Mouse (Mus musculus) megakaryocyte, adult 5-6 weeks (primary cell): ENCODE measurements around the gene H2-M10.6. TPM values are rescaled to one million over a fixed set of nuclear protein-coding genes. Genes with fewer than 3 reads are reported as not detected.

ENCODE experiments used
- ATAC-seq: 2 replicates; pipeline ENCODE4 v1.8.0; 2016; ENCODE audit warnings: mild to moderate bottlenecking, inconsistent platforms; ENCODE audit not compliant: poor library complexity, severe bottlenecking
- total RNA-seq, 2 experiments: library from RNA; stranded (forward) in 1 of 2; stranded (reverse) in 1 of 2; fragments of 153-499, 151-499 nt in 1 of 2; fragments of 221-1000, 200-1000 nt in 1 of 2; gene quantifications; 2 replicates each; pipeline versions ENCODE4 v1.2.3 to v1.2.4; 2015 to 2017

H2-M10.6 gene
- total RNA-seq, 2 experiments from 2014 or later, result not detected

- no peak for ATAC-seq
Measured at GRCm38 (mm10) chr17:36839931-36840330, 28.0 kb downstream of the H2-M10.6 start.

GRCm38 (mm10) chr17:36840961-36841445 is 29.0 kb downstream of the H2-M10.6 start:
- no peak for ATAC-seq

GRCm38 (mm10) chr17:36843696-36844095 is 31.7 kb downstream of the H2-M10.6 start:
- no peak for ATAC-seq

- ATAC-seq, result 0 out of 2 replicates have a peak, but pooled peaks have one; percentile 21
Measured at GRCm38 (mm10) chr17:36844286-36844719, 32.3 kb downstream of the H2-M10.6 start.

GRCm38 (mm10) chr17:36844725-36845124 is 32.8 kb downstream of the H2-M10.6 start:
- no peak for ATAC-seq

GRCm38 (mm10) chr17:36848911-36849310 is 36.9 kb downstream of the H2-M10.6 start:
- ATAC-seq, result no peak

GRCm38 (mm10) chr17:36849992-36850391 is 38.0 kb downstream of the H2-M10.6 start:
- ATAC-seq, result no peak

GRCm38 (mm10) chr17:36851200-36851599 is 39.2 kb downstream of the H2-M10.6 start:
- no peak for ATAC-seq

GRCm38 (mm10) chr17:36851627-36852026 is 39.7 kb downstream of the H2-M10.6 start:
- ATAC-seq, result no peak

- ATAC-seq, result no peak
Measured at GRCm38 (mm10) chr17:36855484-36855883, 43.5 kb downstream of the H2-M10.6 start.

GRCm38 (mm10) chr17:36856236-36856635 is 44.3 kb downstream of the H2-M10.6 start:
- no peak for ATAC-seq

GRCm38 (mm10) chr17:36858181-36858580 is 46.2 kb downstream of the H2-M10.6 start:
- ATAC-seq, result no peak

GRCm38 (mm10) chr17:36861680-36862079 is 49.7 kb downstream of the H2-M10.6 start:
- ATAC-seq, result no peak

Other genes with a start within 250 kb of the H2-M10.6 start
- not detected in 2 replicates for gene H2-M9, start 169.5 kb upstream of the H2-M10.6 start, total RNA-seq (2015)
- not detected in 2 replicates for gene H2-M9, start 169.5 kb upstream of the H2-M10.6 start, total RNA-seq (2017)
- not detected in 2 replicates for gene H2-M1, start 140.0 kb upstream of the H2-M10.6 start, total RNA-seq (2015)
- gene H2-M1, start 140.0 kb upstream of the H2-M10.6 start, total RNA-seq (2017), result not detected in 2 replicates
- gene H2-M10.5, start 39.3 kb upstream of the H2-M10.6 start, total RNA-seq (2015), result not detected in 2 replicates
- not detected in 2 replicates for gene H2-M10.5, start 39.3 kb upstream of the H2-M10.6 start, total RNA-seq (2017)
- gene Trim26, start 25.0 kb downstream of the H2-M10.6 start, total RNA-seq (2015), result 27.4 and 29.0 TPM in 2 replicates
- 19.6 and 24.9 TPM in 2 replicates for gene Trim26, start 25.0 kb downstream of the H2-M10.6 start, total RNA-seq (2017)
- gene Trim15, start 55.0 kb downstream of the H2-M10.6 start, total RNA-seq (2015), result not detected in 2 replicates
- gene Trim15, start 55.0 kb downstream of the H2-M10.6 start, total RNA-seq (2017), result not detected in 2 replicates
- gene Trim10, start 57.4 kb downstream of the H2-M10.6 start, total RNA-seq (2015), result 0.52 and 0.76 TPM in 2 replicates
- 1.5 and 3.9 TPM in 2 replicates for gene Trim10, start 57.4 kb downstream of the H2-M10.6 start, total RNA-seq (2017)
- not detected in 2 replicates for gene Trim40, start 78.0 kb downstream of the H2-M10.6 start, total RNA-seq (2015)
- gene Trim40, start 78.0 kb downstream of the H2-M10.6 start, total RNA-seq (2017), result not detected in 2 replicates
- not detected in 2 replicates for gene Trim31, start 85.9 kb downstream of the H2-M10.6 start, total RNA-seq (2015)
- not detected in 2 replicates for gene Trim31, start 85.9 kb downstream of the H2-M10.6 start, total RNA-seq (2017)
- not detected in 2 replicates for gene Rnf39, start 130.7 kb downstream of the H2-M10.6 start, total RNA-seq (2015)
- gene Rnf39, start 130.7 kb downstream of the H2-M10.6 start, total RNA-seq (2017), result 0.20 TPM in 1 of 2 replicates, not detected in the other
- 61.1 and 68.5 TPM in 2 replicates for gene Ppp1r11, start 139.6 kb downstream of the H2-M10.6 start, total RNA-seq (2015)
- gene Ppp1r11, start 139.6 kb downstream of the H2-M10.6 start, total RNA-seq (2017), result 58.5 and 63.3 TPM in 2 replicates
- gene Znrd1, start 146.4 kb downstream of the H2-M10.6 start, total RNA-seq (2015), result 85.1 and 90.6 TPM in 2 replicates
- 22.5 and 32.0 TPM in 2 replicates for gene Znrd1, start 146.4 kb downstream of the H2-M10.6 start, total RNA-seq (2017)
- 2.2 and 4.3 TPM in 2 replicates for gene Znrd1as, start 146.4 kb downstream of the H2-M10.6 start, total RNA-seq (2015)
- gene Znrd1as, start 146.4 kb downstream of the H2-M10.6 start, total RNA-seq (2017), result 5.7 and 6.5 TPM in 2 replicates
- gene 2410137M14Rik, start 169.1 kb downstream of the H2-M10.6 start, total RNA-seq (2015), result not detected in 2 replicates
- gene 2410137M14Rik, start 169.1 kb downstream of the H2-M10.6 start, total RNA-seq (2017), result not detected in 2 replicates
- 0.23 TPM in 1 of 2 replicates, not detected in the other for gene H2-M5, start 177.4 kb downstream of the H2-M10.6 start, total RNA-seq (2015)
- not detected in 2 replicates for gene H2-M5, start 177.4 kb downstream of the H2-M10.6 start, total RNA-seq (2017)
- gene Zfp57, start 189.0 kb downstream of the H2-M10.6 start, total RNA-seq (2015), result not detected in 2 replicates
- not detected in 2 replicates for gene Zfp57, start 189.0 kb downstream of the H2-M10.6 start, total RNA-seq (2017)
- not detected in 2 replicates for gene Mog, start 211.2 kb downstream of the H2-M10.6 start, total RNA-seq (2015)
- not detected in 2 replicates for gene Mog, start 211.2 kb downstream of the H2-M10.6 start, total RNA-seq (2017)
- 12.4 and 14.2 TPM in 2 replicates for gene Gabbr1, start 233.8 kb downstream of the H2-M10.6 start, total RNA-seq (2015)
- 5.7 and 10.5 TPM in 2 replicates for gene Gabbr1, start 233.8 kb downstream of the H2-M10.6 start, total RNA-seq (2017)